Mouse (Mus musculus): ENCODE data around the gene Hist3h2a.
A peak's percentile ranks its signal among the peaks of the same experiment; 100 is the strongest.
"Not testable (repeated sequence)": the region's sequence is repeated elsewhere in the genome, so short reads cannot be mapped to it uniquely, and the experiment has no call there.

Hist3h2a gene

GRCm38 (mm10) chr11:58947798-58948528 is 6.5 kb upstream of the Hist3h2a start:
- DNase-seq (ENCODE audit: low spot score): no peak

- peak; percentile 88 for DNase-seq (ENCODE audit: low spot score)
Measured at GRCm38 (mm10) chr11:58948542-58949479, 5.7 kb upstream of the Hist3h2a start, which contains the start of gene Hist3h2ba. Gene Hist3h2ba, plus strand, starts transcription at chr11:58948920.

DNA sequence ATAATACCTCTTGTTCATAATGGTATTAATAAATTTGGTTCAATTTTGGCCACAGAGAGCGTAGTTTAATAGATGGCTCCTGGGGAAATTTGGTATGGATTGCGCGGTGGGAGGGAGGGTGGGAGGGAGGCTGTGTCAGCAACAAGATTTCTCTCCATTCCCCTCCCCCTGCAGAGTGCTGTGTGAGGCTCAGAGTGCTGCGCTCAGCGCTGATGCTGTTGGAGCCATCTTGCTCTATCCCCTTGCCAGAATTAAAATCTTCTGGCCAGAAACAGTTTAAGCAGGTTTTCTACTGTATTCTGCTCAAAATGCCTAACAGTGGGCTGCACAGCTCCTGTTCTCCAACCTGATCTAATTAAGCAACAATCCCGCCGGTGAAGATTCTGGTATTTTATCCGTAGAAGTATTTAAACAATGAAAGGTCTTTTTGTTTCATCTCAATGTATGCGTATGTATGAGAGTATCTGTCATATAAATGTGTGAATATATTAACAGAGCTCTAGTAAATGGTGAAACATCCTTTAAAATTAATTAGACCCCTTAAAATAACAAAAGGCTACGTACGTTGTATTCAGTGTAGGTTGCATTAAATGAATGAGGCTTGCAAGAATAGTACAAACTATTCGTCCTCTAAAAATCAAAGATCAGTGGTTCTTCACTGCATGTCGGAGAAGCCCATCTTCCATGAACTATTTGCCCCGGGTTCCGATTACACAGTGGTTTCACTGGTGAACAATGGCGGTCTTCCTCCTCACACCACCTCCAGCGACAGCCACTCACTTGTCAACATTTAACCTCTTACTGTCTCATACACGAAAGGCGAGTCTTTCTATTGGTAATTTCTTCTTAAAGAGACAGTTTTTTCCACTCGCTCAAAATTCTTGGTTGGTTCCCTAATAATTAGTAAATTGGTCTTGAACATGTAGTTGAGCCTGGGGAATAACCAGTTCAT is 4.7 kb upstream of the Hist3h2a start:
- DNase-seq (ENCODE audit: low spot score): no peak

- no peak for DNase-seq (ENCODE audit: low spot score)
Measured at GRCm38 (mm10) chr11:58951210-58951609, 3.3 kb upstream of the Hist3h2a start.

DNA sequence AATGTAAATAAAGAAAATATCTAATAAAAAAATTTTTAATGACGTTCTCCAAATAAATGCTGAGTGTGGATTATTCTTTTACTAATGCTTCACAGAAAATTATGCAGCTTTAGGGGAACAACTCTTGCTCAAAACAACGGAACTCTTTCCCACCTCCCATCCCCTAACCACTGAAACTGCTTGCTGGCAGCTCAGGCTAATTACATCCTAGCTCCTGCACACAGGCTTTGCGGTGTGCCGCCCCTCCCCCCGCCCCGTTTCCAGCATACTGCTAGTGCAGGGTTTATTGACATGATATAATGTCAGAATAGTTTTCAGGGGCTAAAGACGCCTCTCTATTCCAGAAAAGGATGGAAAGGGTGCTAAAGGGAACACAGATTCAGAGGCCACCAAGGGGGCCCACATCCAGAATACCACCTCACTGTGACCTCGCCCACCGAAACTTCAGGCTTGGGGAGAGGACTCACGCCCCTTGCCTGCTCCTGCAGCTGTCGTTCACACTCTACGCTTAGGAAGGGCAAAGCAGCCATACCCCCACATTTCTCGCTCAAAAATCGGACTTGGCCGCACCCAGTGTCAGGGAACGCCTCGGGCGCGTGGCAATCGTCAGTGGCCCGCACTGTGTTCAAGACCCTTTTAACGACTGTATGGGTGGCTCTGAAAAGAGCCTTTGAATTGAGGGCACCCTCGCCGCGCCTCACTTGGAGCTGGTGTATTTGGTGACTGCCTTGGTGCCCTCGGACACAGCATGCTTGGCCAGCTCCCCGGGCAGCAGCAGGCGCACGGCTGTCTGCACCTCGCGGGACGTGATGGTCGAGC is 925 bp upstream of the Hist3h2a start:
- DNase-seq (ENCODE audit: low spot score): no peak

GRCm38 (mm10) chr11:58954170-58954419 is 390 bp upstream of the Hist3h2a start:
- DNase-seq (ENCODE audit: low spot score): not testable (repeated sequence)

GRCm38 (mm10) chr11:58955143-58955867 is 820 bp downstream of the Hist3h2a start:
- no peak for DNase-seq (ENCODE audit: low spot score)

DNA sequence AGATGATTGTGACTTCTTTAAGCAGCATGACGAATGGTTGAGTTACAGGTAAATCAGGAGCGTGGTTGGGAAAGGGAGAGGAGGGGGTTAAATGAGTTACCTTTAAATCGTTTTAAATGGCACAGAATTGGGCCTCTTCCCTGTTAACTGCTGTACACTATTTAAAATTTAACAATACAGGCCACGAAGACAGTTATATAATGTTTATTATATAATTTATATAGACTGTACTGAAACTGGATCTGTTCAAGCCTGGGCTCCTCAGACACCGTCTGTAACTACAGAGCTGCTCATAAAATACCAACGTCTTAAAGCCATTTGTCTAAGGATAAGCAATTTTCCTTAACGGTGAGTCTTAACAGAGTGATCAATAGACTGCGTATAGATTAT is 1.4 kb downstream of the Hist3h2a start:
- no peak for DNase-seq (ENCODE audit: low spot score)

DNA sequence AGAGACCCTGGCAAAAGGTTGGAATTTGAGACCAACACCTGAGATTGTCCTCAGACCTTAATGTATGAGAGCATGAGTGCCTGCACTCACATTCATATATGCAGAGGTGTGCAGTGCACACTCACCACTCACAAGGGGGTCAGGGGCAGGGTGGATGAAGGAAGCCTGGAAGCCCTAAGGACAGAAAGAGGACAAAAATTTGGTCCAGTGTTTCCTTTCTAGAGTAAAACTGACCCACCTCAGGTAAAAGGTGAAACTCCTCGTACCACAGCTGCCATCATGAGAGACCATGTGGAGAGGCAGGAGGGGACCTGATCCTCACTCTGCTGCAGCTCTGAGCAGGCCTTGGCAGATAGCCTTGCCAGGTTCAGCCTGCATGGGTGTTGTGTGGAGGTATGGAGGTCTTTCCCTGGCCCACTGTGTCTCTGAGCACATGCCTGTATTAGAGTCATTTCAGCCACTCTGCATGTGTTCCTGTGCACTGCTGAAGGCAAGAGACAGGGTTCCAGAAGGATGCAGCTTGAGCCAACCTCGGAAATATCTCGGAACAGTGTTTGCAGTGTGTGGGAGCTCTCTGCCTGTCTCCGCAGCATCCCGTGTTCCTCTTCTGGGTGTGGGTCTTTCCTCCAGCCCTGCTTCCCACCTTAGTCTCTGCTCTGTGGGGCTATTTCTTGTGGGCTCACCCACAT is 2.9 kb downstream of the Hist3h2a start:
- DNase-seq (ENCODE audit: low spot score): no peak

DNA sequence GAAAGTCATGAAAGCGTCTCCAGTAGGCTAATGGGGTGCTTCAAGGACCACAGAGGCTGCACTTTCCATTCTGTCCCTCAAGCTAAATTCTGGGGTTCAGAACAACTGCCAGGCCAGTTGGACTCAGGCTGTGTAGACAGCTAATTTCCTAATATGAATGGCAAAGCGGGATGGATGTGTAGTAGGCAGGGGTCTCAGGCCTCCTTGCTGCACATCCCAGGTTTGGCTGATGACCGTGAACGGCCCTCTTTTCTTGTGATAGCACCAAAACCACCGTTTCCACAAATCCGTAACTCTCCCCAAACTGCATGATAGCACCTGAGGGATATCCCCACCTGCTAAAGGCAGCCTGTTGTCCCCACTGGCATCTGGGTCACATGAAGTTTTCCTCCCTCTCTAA is 4.1 kb downstream of the Hist3h2a start:
- DNase-seq (ENCODE audit: low spot score): no peak

DNA sequence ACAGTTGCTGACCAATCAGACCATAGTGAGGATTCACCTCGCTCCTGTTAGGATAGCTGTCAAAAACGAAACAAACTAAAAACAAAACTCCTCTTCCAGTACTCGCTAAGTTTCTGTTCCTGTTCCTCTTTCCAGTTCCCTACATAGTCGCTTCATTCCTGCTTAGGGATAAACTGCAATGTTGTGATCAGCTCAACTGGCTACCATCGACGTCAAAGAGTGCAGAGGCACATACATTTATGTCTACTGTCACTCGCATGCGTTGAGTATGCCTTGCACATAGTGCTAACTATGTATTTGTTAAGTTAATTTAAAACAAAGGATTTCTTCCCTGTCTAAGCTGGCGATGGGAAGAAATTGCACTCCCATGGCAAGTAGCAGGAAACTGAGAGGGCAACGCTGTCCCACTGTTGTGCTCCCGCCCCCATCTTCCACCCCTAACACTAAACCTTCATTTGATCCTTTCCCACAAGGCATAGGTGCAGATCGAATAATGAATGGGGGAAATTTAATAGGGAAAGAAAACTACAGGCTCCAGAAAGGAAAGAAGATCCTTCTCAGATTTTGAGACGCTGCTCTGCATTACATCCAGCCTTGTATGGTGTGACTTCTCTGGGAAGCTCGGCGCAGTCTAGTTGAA is 4.8 kb downstream of the Hist3h2a start:
- no peak for DNase-seq (ENCODE audit: low spot score)

- DNase-seq (ENCODE audit: low spot score): no peak
Measured at GRCm38 (mm10) chr11:58959921-58960465, 5.5 kb downstream of the Hist3h2a start.

DNA sequence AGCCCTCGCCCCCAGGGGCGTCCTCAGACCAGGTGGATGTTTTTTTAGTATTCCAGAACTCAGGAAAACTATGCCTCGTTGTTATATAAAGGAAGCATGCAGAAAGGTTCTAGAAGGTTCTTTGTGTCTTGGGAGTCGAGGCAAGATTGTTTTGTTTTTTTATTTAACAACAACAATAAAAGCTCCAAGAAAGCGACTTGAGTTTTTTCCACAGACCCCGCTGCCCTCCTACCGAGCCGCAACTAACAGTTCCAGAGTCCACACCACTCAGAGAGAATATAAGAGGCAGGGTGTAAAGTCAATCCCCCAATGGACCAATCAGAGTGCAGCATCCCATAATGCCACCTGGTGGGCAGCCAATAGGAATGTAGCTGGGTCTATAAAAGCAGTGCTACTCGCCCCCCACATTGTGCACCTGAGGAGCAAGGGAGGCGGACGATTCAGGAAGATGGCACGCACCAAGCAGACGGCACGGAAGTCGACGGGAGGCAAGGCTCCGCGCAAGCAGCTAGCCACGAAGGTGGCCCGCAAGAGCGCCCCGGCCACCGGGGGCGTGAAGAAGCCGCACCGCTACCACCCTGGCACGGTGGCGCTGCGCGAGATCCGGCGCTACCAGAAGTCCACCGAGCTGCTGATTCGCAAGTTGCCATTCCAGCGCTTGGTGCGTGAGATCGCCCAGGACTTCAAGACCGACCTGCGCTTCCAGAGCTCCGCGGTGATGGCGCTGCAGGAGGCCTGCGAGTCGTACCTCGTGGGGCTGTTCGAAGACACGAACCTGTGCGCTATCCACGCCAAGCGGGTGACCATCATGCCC is 7.1 kb downstream of the Hist3h2a start:
- no peak for DNase-seq (ENCODE audit: low spot score)

GRCm38 (mm10) chr11:58963543-58963942 is 9.1 kb downstream of the Hist3h2a start:
- no peak for DNase-seq (ENCODE audit: low spot score)

GRCm38 (mm10) chr11:58964216-58964615 is 9.7 kb downstream of the Hist3h2a start:
- DNase-seq (ENCODE audit: low spot score): no peak

DNA sequence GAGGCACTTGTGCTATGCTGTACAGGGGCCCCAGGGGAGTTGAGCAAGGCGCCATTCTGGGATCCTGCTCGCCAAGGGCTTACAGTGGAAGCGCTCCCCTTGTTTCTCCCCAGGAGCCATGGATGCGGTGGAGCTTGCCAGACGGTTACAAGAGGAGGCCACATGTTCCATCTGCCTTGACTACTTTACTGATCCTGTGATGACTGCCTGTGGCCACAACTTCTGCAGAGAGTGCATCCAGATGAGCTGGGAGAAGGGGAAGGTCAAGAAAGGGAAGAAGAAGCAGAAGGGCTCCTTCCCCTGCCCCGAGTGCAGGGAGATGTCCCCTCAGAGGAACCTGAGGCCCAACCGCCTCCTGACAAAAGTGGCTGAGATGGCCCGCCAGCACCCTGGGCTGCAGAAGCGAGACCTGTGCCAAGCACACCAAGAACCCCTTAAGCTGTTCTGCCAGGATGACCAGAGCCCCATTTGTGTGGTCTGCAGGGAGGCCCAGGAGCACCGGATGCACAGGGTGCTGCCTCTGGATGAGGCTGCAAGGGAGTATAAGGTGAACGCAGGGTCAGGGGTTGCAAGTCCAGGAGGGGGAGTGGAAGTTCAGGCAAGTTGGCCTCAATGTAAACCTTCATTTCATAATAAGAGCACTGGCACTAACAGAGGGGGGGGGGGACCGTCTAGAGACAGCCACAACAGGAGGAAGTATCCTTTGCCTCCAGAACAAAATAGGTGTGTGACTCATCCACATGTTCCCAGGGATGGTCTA is 10.7 kb downstream of the Hist3h2a start:
- DNase-seq (ENCODE audit: low spot score): no peak

GRCm38 (mm10) chr11:58967346-58967745 is 12.9 kb downstream of the Hist3h2a start:
- no peak for DNase-seq (ENCODE audit: low spot score)

GRCm38 (mm10) chr11:58968551-58968950 is 14.1 kb downstream of the Hist3h2a start:
- no peak for DNase-seq (ENCODE audit: low spot score)

Data from left cerebral cortex, adult 11 months (tissue).